14 mouse cellular contexts compared by ENCODE assay signal in the genomic region with DNA sequence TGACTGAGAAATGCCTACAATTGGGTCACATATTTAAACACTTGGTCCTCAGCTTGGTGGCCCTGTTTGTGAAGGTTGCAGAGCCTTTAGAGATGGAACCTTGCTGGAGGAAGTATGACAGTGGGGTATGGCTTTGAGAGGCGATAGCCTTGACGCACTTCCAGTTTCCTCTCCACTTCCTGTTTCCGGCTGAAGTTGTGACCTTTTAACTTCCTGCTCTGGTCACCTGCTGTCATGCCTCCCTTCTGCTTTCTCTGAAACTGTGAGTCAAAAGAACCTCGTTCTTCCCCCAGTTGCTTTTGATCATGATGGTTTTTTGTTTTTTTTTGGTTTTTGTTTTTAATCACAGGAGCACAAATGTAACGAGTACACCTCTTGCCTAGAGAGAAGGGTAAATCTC.
"Had no signal": no experiment of that assay in that cellular context is flagged by ENCODE, and none has a peak within 500 bp of the region (broad histone marks: within the 10 kb centered on the region; RNA-seq: fewer than 3 reads in every experiment).

No protein-coding gene starts in this region.

- H3K9ac ChIP-seq: kidney, embryonic 15.5 days; limb, embryonic 15.5 days; liver, embryonic 12.5 days; lung, embryonic 14.5 days; midbrain, embryonic 13.5 days; neural tube, embryonic 12.5 days had no signal

- H3K27me3 ChIP-seq: kidney, embryonic 15.5 days; limb, embryonic 15.5 days; liver, embryonic 12.5 days; midbrain, embryonic 13.5 days; neural tube, embryonic 12.5 days had no signal

- DNase-seq: kidney, adult 2 months; kidney, postnatal 25 days; layer of hippocampus, adult 9-11 months; layer of hippocampus, postnatal 36 days; lung, embryonic 14.5 days; retina, postnatal 1 day; right cerebral cortex, postnatal 4 days; thymus, postnatal 36 days had no signal

- H3K4me3 ChIP-seq: kidney, embryonic 15.5 days; limb, embryonic 15.5 days; liver, embryonic 12.5 days; midbrain, embryonic 13.5 days; myocyte; neural tube, embryonic 12.5 days had no signal

- H3K4me2 ChIP-seq: kidney, embryonic 15.5 days; limb, embryonic 15.5 days; liver, embryonic 12.5 days; lung, embryonic 14.5 days; midbrain, embryonic 13.5 days; neural tube, embryonic 12.5 days had no signal

- H3K4me1 ChIP-seq: limb, embryonic 15.5 days; liver, embryonic 12.5 days; midbrain, embryonic 13.5 days; neural tube, embryonic 12.5 days had no signal

- H3K9me3 ChIP-seq: kidney, embryonic 15.5 days; limb, embryonic 15.5 days; liver, embryonic 12.5 days; midbrain, embryonic 13.5 days; neural tube, embryonic 12.5 days had no signal

- H3K36me3 ChIP-seq: kidney, embryonic 15.5 days; limb, embryonic 15.5 days; liver, embryonic 12.5 days; midbrain, embryonic 13.5 days; neural tube, embryonic 12.5 days had no signal

- ATAC-seq: liver, embryonic 12.5 days; midbrain, embryonic 13.5 days had no signal

- H3K27ac ChIP-seq: kidney, embryonic 15.5 days; limb, embryonic 15.5 days; liver, embryonic 12.5 days; midbrain, embryonic 13.5 days; neural tube, embryonic 12.5 days had no signal
